Mouse (Mus musculus) layer of hippocampus, postnatal 10 days (tissue): ENCODE data around the gene Ssxb10. TPM values are rescaled to one million over a fixed set of nuclear protein-coding genes. Genes with fewer than 3 reads are reported as not detected.
A peak's percentile ranks its signal among the peaks of the same experiment; 100 is the strongest.
"Not testable (repeated sequence)": the region's sequence is repeated elsewhere in the genome, so short reads cannot be mapped to it uniquely, and the experiment has no call there.

ENCODE experiments used
- DNase-seq, 2 experiments: peaks; one replicate each; pipeline ENCODE4 v3.0.0; 2021; ENCODE audit warnings: low spot score in 2 of 2
- long read RNA-seq: library from polyadenylated mRNA; stranded (forward); transcript quantifications from one replicate; pipeline ENCODE4 v2.0.0, GENCODE M21; 2023
- total RNA-seq, 2 experiments: library from RNA; stranded (reverse); gene quantifications; 2 replicates each; pipeline ENCODE4 v1.2.3; 2021

The Ssxb10 gene
- not detected for total RNA-seq
- long read RNA-seq: 0 reads

GRCm38 (mm10) chrX:8327124-8327523 is at the start of gene Ssxb10:
Gene Ssxb10, plus strand, starts transcription at chrX:8327424.
- no peak for DNase-seq

- no peak for DNase-seq
Observed at GRCm38 (mm10) chrX:8288621-8289020, 38.6 kb upstream of the Ssxb10 start.

- no peak for DNase-seq
Observed at GRCm38 (mm10) chrX:8309302-8309701, 17.9 kb upstream of the Ssxb10 start.

- DNase-seq: peak; percentile 12 to 20
Observed at GRCm38 (mm10) chrX:8314905-8315304, 12.3 kb upstream of the Ssxb10 start.

GRCm38 (mm10) chrX:8366678-8367077 is 39.5 kb downstream of the Ssxb10 start, which contains the start of gene Ssxb9:
Gene Ssxb9, plus strand, starts transcription at chrX:8366978.
- DNase-seq: not testable (repeated sequence)

Other genes starting within 250 kb of the Ssxb10 start
- gene Was, start 236.9 kb upstream of the Ssxb10 start, total RNA-seq: 1 to 10 TPM; 1.2 to 1.7 TPM
- gene Wdr13, start 194.5 kb upstream of the Ssxb10 start, total RNA-seq: 100 to 1,000 TPM; 219 to 231 TPM
- 100 to 1,000 TPM; 248 to 315 TPM for gene Rbm3, start 181.5 kb upstream of the Ssxb10 start, total RNA-seq
- gene Tbc1d25, start 151.2 kb upstream of the Ssxb10 start, total RNA-seq: 10 to 100 TPM; 15.1 to 16.0 TPM
- gene Ebp, start 133.9 kb upstream of the Ssxb10 start, total RNA-seq: 10 to 100 TPM; 26.8 to 27.7 TPM
- 10 to 100 TPM; 68.4 to 75.2 TPM for gene Porcn, start 120.9 kb upstream of the Ssxb10 start, total RNA-seq
- 10 to 100 TPM; 24.0 to 27.7 TPM for gene Ftsj1, start 75.0 kb upstream of the Ssxb10 start, total RNA-seq
- 10 to 100 TPM; 17.6 to 28.1 TPM for gene Slc38a5, start 56.3 kb upstream of the Ssxb10 start, total RNA-seq
- gene Ssxb9, start 39.6 kb downstream of the Ssxb10 start, total RNA-seq: not detected
- not detected for gene Ssxb1, start 85.9 kb downstream of the Ssxb10 start, total RNA-seq
- gene Ssxb2, start 134.3 kb downstream of the Ssxb10 start, total RNA-seq: not detected
- gene Gm14459, start 197.5 kb downstream of the Ssxb10 start, total RNA-seq: not detected
- gene Ssxb6, start 220.8 kb downstream of the Ssxb10 start, total RNA-seq: not detected